Mouse (Mus musculus) myocyte (in vitro differentiated cells): ENCODE measurements around the gene Zfp131. TPM values are rescaled to one million over a fixed set of nuclear protein-coding genes. Genes with fewer than 3 reads are reported as not detected.

Experiments used
- H3K27me3 ChIP-seq: one replicate; pipeline ENCODE4 v1.6.1; 2011; ENCODE audit not compliant: control insufficient read depth, insufficient read depth, insufficient read length
- H3K36me3 ChIP-seq: one replicate; pipeline ENCODE4 v1.6.1; 2011; ENCODE audit not compliant: control insufficient read depth, insufficient read depth
- H3K4me2 ChIP-seq: one replicate; pipeline ENCODE4 v1.6.1; 2011; ENCODE audit warnings: low read depth, control low read depth
- H3K4me3 ChIP-seq: one replicate; pipeline ENCODE4 v1.5.1; 2011; ENCODE audit warnings: mild to moderate bottlenecking, control low read depth, moderate library complexity
- H3K79me2 ChIP-seq: one replicate; pipeline ENCODE4 v1.6.1; 2011; ENCODE audit not compliant: control insufficient read depth, insufficient read depth
- H3ac ChIP-seq: one replicate; pipeline ENCODE4 v1.6.1; 2011; ENCODE audit not compliant: control insufficient read depth, insufficient read length
- CEBPB ChIP-seq: IDR thresholded peaks from 2 replicates; pipeline ENCODE4 v1.6.1; 2011; ENCODE audit warnings: mild to moderate bottlenecking, moderate library complexity; ENCODE audit not compliant: poor library complexity, insufficient read depth, severe bottlenecking
- E2F4 ChIP-seq: IDR thresholded peaks from one replicate; pipeline ENCODE4 v1.6.1; 2011; ENCODE audit warnings: mild to moderate bottlenecking, control low read depth, moderate library complexity; ENCODE audit not compliant: insufficient read depth
- MAX ChIP-seq: IDR thresholded peaks from one replicate; pipeline ENCODE4 v1.6.1; 2011; ENCODE audit warnings: low read depth, mild to moderate bottlenecking, control low read depth
- MYOD1 ChIP-seq, 3 experiments: IDR thresholded peaks; one replicate each; pipeline ENCODE4 v1.6.1; 2011; ENCODE audit warnings: control low read depth in 2 of 3, low read depth in 2 of 3, mild to moderate bottlenecking in 2 of 3, moderate library complexity in 1 of 3; ENCODE audit not compliant: insufficient read length in 2 of 3, control insufficient read depth in 1 of 3
- MYOG ChIP-seq, 3 experiments: IDR thresholded peaks; one replicate each; pipeline ENCODE4 v1.6.1; 2011; ENCODE audit warnings: control low read depth in 2 of 3, low read depth in 2 of 3, mild to moderate bottlenecking in 2 of 3; ENCODE audit not compliant: insufficient read length in 2 of 3, control insufficient read depth in 1 of 3, insufficient read depth in 1 of 3
- POLR2A ChIP-seq: IDR thresholded peaks from one replicate; pipeline ENCODE4 v1.6.1; 2011; ENCODE audit warnings: low read depth, mild to moderate bottlenecking, control low read depth, moderate library complexity; ENCODE audit not compliant: insufficient read length
- POLR2AphosphoS2 ChIP-seq: IDR thresholded peaks from one replicate; pipeline ENCODE4 v1.6.1; 2011; ENCODE audit warnings: low read depth, control low read depth; ENCODE audit not compliant: insufficient read length
- REST ChIP-seq: IDR thresholded peaks from one replicate; pipeline ENCODE4 v1.6.1; 2011; ENCODE audit warnings: mild to moderate bottlenecking, control low read depth, moderate library complexity; ENCODE audit not compliant: insufficient read depth, insufficient read length
- SRF ChIP-seq: IDR thresholded peaks from one replicate; pipeline ENCODE4 v1.6.1; 2011; ENCODE audit warnings: low read depth; ENCODE audit not compliant: control insufficient read depth, insufficient read length
- TCF12 ChIP-seq: IDR thresholded peaks from one replicate; pipeline ENCODE4 v1.6.1; 2011; ENCODE audit warnings: mild to moderate bottlenecking, control low read depth; ENCODE audit not compliant: poor library complexity, insufficient read depth, severe bottlenecking
- TCF3 ChIP-seq: IDR thresholded peaks from one replicate; pipeline ENCODE4 v1.6.1; 2011; ENCODE audit warnings: low read depth, control low read depth; ENCODE audit not compliant: insufficient read length
- USF1 ChIP-seq: IDR thresholded peaks from one replicate; pipeline ENCODE4 v1.6.1; 2011; ENCODE audit warnings: low read depth, mild to moderate bottlenecking, control low read depth, moderate library complexity
- polyA plus RNA-seq: library from polyadenylated mRNA; unstranded; fragments of >200 nt; fragmentation: generic; extraction: Trizol; gene quantifications from one replicate; pipeline ENCODE4 v1.2.1, GENCODE M21; 2012; ENCODE audit warnings: missing spikeins

The Zfp131 gene
- polyA plus RNA-seq, 1 experiment, result 9.1 TPM

DNA sequence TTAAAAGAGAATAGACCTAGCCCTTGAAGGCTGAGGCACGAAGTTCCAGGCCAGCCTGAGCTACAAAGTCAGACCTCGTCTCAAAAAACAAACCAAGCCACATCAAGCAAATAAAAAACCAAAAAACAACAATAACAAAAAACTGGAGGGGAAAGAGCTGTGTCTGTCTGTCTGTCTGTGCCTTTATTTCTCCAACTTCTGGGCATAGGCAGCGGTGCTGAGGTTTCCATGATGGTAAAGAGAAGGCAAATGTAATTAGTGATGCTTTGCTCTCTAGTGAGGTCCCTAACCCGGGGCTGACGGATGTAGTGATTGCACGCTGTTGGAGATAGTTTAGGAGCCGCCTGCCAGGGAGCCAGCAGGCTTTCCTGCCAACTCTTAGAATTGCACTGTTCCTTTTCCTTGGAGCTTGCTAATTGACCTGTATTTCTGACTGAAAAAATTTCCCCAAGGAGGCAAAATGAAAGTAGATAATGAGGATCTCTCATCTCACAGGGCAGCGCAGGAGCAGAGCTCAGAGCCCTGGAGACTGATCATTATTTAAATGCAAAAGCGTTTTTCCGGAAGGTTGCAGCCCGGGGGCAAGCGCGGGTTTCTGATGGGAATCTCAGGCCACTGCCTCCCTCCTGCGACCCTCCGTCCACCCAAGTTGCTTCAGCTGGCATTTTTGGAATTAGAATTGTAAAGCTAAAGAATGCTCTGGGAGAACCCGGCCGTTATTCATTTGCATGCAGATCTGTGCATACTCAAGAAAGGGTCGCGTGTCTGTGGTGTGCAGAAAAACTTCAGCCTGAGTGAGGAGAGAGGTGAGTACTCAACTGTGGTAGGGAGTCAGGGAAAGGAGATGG lies 49.1 kb downstream of the Zfp131 start:
- Histone ChIP-seq H3K27me3 (no peaks in the 10 kb centered on the region), H3K79me2 (no peaks in the 10 kb centered on the region), H3K4me3 (no peak overlapping the region), H3K4me2 (peak overlapping the region; percentile 62), H3ac (no peak overlapping the region), H3K36me3 (no peaks in the 10 kb centered on the region)
- TF ChIP-seq MAX, result no peak
- TF ChIP-seq POLR2A, result no peak
- TF ChIP-seq POLR2AphosphoS2, result no peak
- TF ChIP-seq SRF, result no peak
- no peak for TF ChIP-seq TCF3
- no peak for TF ChIP-seq TCF12
- no peak for TF ChIP-seq USF1
- no peak for TF ChIP-seq MYOD1 (IDR thresholded peaks at IDR 0.05; ENCODE audit: control insufficient read depth in 1 of 3, insufficient read length in 2 of 3, low read depth in 2 of 3)
- no peak for TF ChIP-seq REST
- no peak for TF ChIP-seq CEBPB
- no peak for TF ChIP-seq E2F4
- no peak for TF ChIP-seq MYOG (IDR thresholded peaks at IDR 0.05; ENCODE audit: control insufficient read depth in 1 of 3, insufficient read depth in 1 of 3, insufficient read length in 2 of 3, low read depth in 2 of 3)

- Histone ChIP-seq H3K4me3 (no peak overlapping the region), H3K36me3 (no peaks in the 10 kb centered on the region), H3K4me2 (no peak overlapping the region), H3K79me2 (no peaks in the 10 kb centered on the region), H3K27me3 (no peaks in the 10 kb centered on the region), H3ac (no peak overlapping the region)
- TF ChIP-seq POLR2A (no peak), SRF (no peak), TCF12 (no peak), USF1 (no peak), MYOG (IDR thresholded peaks at IDR 0.05; ENCODE audit: control insufficient read depth in 1 of 3, insufficient read depth in 1 of 3, insufficient read length in 2 of 3, low read depth in 2 of 3) (no peak), MYOD1 (IDR thresholded peaks at IDR 0.05; ENCODE audit: control insufficient read depth in 1 of 3, insufficient read length in 2 of 3, low read depth in 2 of 3) (no peak), TCF3 (no peak), E2F4 (no peak)
Observed at GRCm38 (mm10) chr13:119731448-119731847, 59.2 kb downstream of the Zfp131 start.

DNA sequence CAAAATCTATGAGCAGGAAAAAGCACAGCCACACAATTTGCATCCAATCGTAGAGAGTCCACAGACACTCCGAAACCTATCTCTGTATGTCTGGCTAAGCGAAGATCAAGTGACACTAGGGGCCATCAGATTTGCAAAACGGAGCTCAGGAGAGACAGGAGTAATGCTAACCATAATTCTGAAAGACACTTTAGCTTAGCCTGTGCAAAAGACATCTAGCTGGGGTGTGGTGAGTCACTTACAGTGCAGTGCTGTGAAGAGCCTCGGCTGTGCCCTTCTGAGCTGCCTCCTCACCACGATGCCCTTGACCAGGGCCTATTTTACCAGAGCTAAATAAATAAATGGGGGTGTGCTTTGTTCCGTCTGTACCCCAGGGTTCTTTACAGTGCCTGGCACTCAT lies 61.3 kb downstream of the Zfp131 start:
- H3ac ChIP-seq, result no peak overlapping the region
- no peaks in the 10 kb centered on the region for H3K36me3 ChIP-seq
- no peaks in the 10 kb centered on the region for H3K27me3 ChIP-seq
- H3K4me2 ChIP-seq, result no peak overlapping the region
- H3K79me2 ChIP-seq, result no peaks in the 10 kb centered on the region
- H3K4me3 ChIP-seq, result no peak overlapping the region
- no peak for TF ChIP-seq USF1

GRCm38 (mm10) chr13:119727608-119728387 lies 62.9 kb downstream of the Zfp131 start:
- Histone ChIP-seq H3K27me3 (no peaks in the 10 kb centered on the region), H3K79me2 (no peaks in the 10 kb centered on the region), H3K36me3 (no peaks in the 10 kb centered on the region), H3K4me3 (no peak overlapping the region), H3ac (no peak overlapping the region), H3K4me2 (peak overlapping the region; percentile 24)
- TF ChIP-seq CEBPB, result no peak
- peak; percentile 36 for TF ChIP-seq TCF3
- TF ChIP-seq MYOG (IDR thresholded peaks at IDR 0.05; ENCODE audit: control insufficient read depth in 1 of 3, insufficient read depth in 1 of 3, insufficient read length in 2 of 3, low read depth in 2 of 3), result peak; percentile 68 to 95 (median 93)
- no peak for TF ChIP-seq USF1
- peak; percentile 57 for TF ChIP-seq TCF12
- TF ChIP-seq MYOD1 (IDR thresholded peaks at IDR 0.05; ENCODE audit: control insufficient read depth in 1 of 3, insufficient read length in 2 of 3, low read depth in 2 of 3), result peak in 2 of 3 experiments; percentile 85 to 98

GRCm38 (mm10) chr13:119724541-119724940 lies 66.1 kb downstream of the Zfp131 start:
- Histone ChIP-seq H3K4me2 (no peak overlapping the region), H3ac (no peak overlapping the region), H3K4me3 (no peak overlapping the region), H3K36me3 (no peaks in the 10 kb centered on the region), H3K79me2 (no peaks in the 10 kb centered on the region), H3K27me3 (no peaks in the 10 kb centered on the region)
- no peak for TF ChIP-seq CEBPB
- TF ChIP-seq MYOG (IDR thresholded peaks at IDR 0.05; ENCODE audit: control insufficient read depth in 1 of 3, insufficient read depth in 1 of 3, insufficient read length in 2 of 3, low read depth in 2 of 3), result no peak
- TF ChIP-seq MYOD1 (IDR thresholded peaks at IDR 0.05; ENCODE audit: control insufficient read depth in 1 of 3, insufficient read length in 2 of 3, low read depth in 2 of 3), result no peak
- TF ChIP-seq USF1, result no peak
- no peak for TF ChIP-seq TCF3
- TF ChIP-seq TCF12, result no peak
- TF ChIP-seq POLR2A, result no peak
- TF ChIP-seq MAX, result no peak
- TF ChIP-seq SRF, result no peak
- TF ChIP-seq POLR2AphosphoS2, result no peak
- TF ChIP-seq E2F4, result no peak
- TF ChIP-seq REST, result no peak
